Mouse (Mus musculus): Measurements from ENCODE around the gene Gda. TPM values are rescaled to one million over a fixed set of nuclear protein-coding genes. Genes with fewer than 3 reads are reported as not detected.

Gda gene
- total RNA-seq (2015; ENCODE audit: low replicate concordance) (60.9 and 78.0 TPM in 2 replicates), total RNA-seq (2017; ENCODE audit: low replicate concordance) (103 and 106 TPM in 2 replicates)

DNA sequence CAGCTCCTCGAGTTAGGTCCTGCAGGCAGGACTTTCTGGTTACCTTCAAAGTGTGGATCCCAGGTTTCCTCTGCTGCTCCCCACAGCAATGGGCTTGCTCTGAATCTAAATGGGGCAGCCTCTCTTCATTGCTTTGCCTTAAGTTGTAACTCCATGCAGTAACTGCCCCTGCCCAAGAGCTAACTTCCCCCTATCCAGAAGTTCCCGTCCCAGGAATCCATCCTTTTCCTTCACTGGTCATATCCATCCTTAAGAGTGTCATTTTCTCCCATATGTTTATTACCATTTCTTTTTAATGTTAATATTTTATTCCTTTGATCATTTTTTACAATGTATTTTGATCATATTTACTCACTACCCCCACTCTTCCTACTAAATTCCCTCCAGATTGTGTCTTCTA lies at the start of gene Gda:
Gene Gda (minus strand): TSS at position 101 of the 400 bp plus-strand sequence.
- ATAC-seq (replicated peaks; ENCODE audit: low FRiP score, poor library complexity, severe bottlenecking), result no peak

DNA sequence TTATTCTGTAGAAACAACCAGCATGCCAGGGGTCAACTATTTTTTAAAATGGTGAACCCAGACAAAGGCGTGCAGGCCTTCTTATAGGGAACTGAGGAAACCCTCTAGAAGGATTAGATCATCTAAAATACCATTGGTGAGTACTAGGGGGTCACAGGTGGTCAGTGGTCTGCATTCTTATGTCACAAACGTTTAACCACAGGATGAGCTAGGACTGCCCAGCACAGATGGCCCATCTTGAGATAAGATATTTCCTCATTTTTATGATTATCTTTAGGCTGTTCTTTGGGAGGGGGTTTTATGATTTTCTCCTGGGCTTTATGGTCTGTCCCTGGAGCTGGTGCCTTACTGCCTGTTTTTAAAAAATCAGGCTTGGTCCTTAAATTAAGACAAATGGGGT lies 47.0 kb upstream of the Gda start:
- no peak for ATAC-seq (replicated peaks; ENCODE audit: low FRiP score, poor library complexity, severe bottlenecking)

DNA sequence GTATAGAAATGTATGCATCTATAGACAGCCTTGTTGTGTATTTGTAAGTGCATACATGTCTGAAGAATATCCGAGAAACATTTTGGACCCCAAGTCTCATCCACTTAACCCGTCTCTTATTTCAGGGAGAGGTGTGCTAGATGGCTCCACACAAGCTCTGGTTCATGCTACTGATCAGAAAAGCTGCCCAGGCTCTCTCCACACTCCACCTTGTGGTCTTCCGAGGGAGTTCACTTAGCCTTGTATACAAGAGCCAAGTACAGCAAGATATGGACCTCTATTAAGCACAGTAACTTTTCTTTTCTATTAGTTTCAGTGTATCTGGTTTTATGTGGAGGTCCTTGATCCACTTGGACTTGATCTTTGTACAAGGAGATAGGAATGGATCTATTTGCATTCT lies 36.9 kb upstream of the Gda start:
- peak; percentile 96 for ATAC-seq (replicated peaks; ENCODE audit: low FRiP score, poor library complexity, severe bottlenecking)

DNA sequence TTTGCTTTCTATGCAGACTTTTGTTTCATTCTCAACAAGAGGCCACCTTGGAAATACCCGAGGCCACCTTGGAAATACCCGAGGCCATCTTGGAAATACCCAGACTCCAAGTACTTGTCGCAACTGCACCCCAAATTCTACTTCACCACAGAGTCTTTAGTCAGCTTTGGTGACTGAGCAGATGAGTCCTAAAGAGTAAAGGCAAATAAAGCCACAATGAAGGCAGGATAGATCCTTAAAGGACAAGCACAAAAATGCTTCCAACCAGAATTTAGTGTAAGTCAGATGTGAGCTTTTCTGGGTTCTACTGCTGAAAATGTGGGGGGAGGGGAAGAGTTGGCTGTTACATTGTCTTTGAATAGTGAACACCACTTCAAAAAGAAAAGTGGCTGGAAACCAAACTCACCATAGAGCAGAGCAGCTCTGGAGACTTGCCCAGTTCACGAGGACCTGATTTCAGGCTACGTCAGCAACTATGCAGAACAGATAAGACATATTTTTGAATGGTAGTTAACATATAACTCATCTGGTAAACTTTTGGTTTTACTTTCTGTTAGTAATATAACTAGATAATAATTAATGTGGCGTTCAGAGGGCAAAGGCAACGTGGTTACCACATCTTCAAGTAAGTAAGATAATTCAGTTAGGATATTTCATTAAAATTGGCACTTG lies 34.5 kb upstream of the Gda start:
- no peak for ATAC-seq (replicated peaks; ENCODE audit: low FRiP score, poor library complexity, severe bottlenecking)

DNA sequence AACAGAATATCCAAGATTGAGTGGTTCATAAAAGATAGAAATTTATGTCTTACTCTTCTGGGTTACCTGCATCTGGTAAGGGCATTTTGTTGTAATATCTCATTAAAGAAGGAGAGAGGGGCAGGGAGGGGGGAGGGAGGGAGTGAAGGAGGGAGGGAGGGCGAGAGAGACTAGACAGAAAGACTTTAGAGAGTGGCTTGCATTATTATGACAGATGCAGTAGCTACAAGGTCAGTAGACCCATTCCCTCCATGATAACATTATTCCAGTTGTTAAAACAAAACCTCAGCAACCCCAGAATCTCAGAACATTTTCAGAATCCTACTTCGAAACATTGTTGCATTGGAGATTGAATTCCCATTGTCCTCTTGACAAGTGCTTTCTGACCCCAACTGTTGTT lies 33.9 kb upstream of the Gda start:
- no peak for ATAC-seq (replicated peaks; ENCODE audit: low FRiP score, poor library complexity, severe bottlenecking)

DNA sequence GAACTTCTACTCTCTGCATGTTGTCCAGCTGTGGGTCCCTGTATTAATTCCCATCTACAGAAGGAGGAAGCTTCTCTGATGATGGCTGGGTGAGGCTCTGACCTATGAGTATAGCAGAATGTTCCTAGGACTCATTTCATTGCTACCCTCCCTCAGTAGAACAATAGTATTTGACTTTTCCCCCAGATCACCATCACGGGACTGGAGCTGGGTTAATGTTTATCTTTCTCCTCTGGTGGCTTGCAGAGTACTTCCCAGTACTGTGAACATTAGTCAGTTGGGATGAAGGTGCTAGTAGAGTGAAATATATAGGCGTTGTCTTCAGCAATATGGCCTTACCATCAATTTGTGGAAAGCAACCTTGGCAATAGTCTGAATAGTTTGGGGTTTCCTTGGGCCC lies 31.5 kb upstream of the Gda start:
- no peak for ATAC-seq (replicated peaks; ENCODE audit: low FRiP score, poor library complexity, severe bottlenecking)

DNA sequence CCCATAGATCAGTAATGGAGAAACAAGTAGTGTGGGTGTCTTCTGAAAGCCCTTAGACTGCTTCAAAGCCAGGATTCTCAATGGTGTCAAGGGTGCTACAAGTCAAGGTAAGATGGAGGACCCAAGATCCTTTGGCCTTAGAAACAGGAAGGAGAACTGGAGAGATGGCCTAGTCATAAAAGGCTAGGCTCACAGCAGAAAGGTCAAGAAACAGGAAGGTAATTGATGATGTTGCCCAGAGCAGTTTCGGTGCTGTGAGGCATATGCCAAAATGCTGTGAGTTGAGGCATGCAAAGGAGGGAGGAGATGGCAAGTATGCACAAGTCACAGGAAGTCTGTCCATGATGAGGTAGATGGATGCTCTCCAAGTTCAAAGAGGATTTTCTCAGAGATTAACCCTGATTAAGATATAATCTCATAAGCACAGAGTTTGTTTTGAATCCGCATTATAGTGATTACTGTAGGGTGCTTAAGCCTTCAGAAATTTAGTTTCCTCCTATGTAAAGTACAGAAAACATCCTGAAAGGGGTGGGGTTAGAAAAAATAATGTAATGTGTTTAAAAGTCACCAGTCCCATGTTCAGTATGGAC lies 26.2 kb upstream of the Gda start:
- no peak for ATAC-seq (replicated peaks; ENCODE audit: low FRiP score, poor library complexity, severe bottlenecking)

DNA sequence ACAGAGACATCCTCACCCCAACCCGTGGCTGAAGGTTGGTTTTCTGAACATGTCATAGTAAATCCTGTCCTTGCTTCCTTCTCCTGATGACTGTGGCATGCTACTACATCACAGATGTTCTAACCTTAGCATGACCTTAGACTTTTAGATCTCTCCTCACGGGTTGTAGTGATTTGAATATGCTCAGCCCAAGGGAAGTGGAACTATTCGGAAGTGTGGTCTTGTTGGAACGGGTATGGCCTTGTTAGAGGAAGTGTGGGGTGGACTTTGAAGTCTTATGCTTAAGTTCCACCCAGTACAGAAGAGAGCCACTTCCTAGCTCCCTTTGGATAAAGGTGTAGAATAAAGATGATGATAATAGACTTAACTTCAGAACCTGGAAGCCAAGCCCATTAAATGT lies 22.6 kb upstream of the Gda start:
- ATAC-seq (replicated peaks; ENCODE audit: low FRiP score, poor library complexity, severe bottlenecking), result no peak

DNA sequence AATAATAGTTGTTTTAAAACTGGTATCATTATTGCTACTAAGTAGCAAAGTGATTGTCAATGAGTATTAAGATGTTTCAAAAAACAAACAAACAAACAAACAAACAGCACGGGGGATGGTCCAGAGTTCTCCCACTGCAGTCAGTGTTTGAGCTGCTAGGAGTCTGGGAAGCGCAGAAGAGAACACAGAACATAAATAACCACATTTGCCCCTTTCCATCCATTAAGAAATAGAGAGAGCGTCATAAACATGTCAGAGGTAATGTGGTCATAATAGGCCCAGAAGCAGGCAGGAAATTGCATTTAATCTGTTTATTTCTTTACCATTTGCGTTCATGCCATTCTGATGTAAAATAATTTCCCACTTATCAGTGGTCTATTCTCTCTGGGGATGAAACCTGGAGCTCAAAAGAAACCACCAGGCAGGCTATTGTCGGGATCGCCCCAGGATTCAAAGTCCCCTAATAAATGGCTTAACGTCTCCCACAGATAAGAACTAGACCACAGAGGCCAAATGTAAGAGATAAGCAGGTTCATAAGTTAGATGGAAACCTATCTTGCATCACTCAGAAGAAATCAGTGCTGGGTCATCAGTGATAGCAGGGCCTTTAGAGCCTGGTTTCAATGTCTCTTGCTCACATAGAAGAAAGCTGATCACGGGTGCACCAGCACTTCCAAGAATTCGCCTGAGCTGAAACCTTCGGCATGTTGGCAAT lies 20.7 kb upstream of the Gda start:
- ATAC-seq (replicated peaks; ENCODE audit: low FRiP score, poor library complexity, severe bottlenecking), result no peak

DNA sequence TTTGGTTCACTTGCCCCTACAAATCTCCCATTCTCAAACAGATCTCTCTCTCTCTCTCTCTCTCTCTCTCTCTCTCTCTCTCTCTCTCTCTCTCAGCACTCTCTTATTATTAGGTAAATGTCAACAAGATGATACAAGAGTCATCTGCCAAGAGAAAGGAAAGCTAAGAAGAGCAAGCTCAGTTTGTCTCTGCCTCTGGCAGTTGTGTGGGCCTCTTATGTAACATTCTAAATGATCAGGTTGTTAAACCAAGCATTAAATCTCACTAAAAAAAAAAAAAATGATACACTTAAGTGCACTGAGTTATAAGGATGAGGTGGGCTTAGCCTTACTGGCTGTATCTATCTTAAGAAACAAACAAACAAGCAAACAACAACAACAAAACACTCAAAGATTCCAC lies 18.1 kb upstream of the Gda start:
- ATAC-seq (replicated peaks; ENCODE audit: low FRiP score, poor library complexity, severe bottlenecking), result no peak

DNA sequence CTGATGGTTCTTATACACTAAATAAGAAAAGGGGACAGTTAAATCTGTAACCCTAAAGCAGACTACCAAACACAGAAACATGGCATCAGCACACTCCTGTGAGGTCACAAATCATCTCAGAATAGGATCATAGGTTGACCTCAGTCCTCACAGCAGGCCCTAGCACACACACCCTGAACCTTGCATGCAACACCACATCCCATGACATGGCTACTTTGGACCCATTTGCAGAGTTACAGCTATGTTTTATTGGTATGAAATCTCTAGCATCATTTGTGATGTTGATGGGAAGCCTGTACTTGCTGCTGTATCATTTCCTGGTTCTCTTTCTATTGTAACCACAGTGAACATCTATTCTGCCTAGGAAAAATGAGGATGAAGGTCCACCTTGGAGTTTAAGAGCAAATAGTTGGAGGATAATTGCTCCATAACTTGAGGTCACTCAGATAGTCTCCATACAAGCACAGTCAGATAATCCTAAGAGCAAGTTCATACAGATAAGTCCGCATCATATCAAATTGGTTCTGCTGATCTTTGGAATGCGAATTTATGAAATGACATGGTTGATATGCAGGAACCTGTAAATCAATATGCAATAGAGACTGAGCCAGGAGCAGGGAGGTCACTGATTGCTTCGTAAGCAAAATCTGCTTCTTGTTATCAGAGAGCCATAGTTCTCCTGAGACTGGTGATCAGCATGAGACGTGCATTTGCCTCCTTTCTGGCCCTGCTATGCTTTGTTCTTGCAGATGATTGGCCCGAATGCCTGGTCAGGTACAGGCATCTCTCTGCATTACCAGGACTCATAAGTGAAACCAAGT lies 14.1 kb upstream of the Gda start:
- no peak for ATAC-seq (replicated peaks; ENCODE audit: low FRiP score, poor library complexity, severe bottlenecking)

DNA sequence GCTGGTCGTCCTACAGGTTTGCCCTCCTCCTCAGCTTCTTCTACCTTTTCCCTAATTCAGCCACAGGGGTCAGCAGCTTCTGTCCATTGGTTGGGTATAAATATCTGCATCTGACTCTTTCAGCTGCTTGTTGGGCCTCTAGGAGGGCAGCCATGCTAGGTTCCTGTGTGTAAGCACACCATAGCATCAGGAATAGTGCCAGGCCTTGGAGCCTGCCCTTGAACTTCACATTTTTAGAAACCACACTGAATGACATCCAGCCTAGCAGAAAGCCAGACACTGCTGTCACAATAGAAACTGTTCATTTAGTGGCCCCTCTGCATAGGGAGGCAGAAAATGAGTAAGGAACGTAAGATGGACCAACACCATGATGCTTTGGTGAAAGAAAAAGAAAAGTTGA lies 8.9 kb upstream of the Gda start:
- no peak for ATAC-seq (replicated peaks; ENCODE audit: low FRiP score, poor library complexity, severe bottlenecking)

DNA sequence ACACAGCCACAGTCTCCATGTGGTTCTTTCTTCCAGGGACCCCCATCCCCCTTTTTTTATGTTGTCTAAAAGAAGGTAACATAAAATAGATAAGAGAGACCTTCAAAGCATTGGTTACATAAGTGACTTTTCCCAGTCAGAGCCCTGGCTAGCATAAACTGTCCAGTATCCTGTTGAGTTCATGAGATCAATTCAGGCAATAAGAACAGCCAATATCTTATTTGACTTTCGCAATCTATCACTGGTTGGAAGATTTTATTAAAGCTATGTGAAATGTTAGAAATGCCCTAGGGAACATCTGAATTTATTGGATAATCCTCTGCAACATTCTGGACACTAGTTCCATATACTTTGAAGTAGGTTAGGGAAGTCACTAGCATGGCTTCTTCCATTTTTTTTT lies 7.8 kb upstream of the Gda start:
- no peak for ATAC-seq (replicated peaks; ENCODE audit: low FRiP score, poor library complexity, severe bottlenecking)

DNA sequence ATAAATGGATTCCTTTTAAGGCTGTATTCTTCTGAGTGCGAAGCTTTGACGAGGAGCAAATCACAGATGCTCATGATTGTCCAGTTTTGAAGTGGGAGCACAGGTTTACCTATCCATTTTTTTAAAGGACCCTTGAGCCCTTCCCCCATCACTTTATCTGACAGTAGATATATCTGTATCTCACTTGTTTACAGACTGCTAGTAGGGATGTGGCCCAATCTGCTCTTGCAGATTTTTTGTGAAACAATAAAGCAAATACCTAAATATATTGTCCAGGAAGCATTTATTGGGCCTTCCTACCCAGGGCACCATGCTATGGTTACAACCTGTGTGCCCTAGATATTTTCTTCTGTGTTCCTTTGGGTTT lies 6.8 kb upstream of the Gda start:
- no peak for ATAC-seq (replicated peaks; ENCODE audit: low FRiP score, poor library complexity, severe bottlenecking)

DNA sequence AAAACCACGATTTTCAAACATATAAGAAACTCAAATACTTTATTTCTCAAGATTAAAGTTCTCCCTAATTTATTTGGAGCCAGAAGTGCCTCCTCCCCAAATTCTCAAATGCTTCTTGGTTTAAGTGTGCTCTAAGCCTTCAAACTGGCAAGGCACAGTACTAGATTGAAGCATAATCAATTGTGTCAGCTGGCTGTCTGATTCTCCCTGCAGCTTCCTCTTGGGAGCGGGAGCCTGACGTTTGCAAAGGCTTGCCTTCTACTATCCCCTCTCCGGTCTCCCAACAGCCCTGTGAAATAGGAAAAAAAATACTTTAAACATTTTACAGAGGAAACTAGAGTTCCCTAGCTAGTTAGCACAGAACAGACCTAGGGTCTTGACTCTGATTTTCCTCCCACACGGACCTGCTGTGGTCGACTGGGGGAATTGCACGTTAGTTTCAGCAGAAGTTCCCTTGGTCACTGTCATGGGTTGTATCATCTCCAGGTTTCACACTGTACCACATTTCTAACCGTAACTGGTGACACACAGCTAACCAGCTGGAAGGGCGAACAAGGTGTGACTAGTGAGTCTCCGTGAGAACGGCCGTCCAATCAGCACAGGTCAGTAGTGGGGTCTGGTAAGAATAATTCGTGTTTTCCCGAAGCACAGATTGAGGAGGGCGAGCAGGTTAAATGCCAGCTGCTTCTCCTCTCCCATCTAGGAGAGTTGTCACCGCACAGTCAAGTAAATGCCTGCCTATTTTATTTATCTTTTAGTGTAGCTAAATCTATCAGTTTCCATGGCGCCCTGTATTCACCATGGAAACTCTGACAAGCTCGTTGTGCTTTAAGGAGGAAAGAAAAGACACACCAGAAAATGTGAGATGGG lies 6.2 kb upstream of the Gda start:
- ATAC-seq (replicated peaks; ENCODE audit: low FRiP score, poor library complexity, severe bottlenecking), result no peak

DNA sequence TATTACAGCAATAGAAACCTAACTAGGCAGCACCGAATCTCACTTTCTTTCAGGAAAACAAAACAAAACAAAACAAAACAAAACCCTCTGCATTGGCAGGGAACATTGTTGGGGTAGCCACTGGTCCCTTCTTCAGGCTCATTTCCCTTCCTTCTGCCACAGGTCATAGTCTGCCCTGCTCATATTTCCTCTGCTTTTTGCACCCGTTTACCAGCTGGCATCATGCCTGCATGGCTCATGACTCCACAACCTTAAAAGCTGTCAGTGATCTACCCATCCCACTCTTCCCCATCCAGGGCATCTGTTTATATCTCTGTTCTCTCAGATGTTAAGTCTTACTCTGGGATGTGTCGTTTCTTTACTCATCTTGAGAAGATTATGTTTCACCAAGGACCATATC lies 5.3 kb upstream of the Gda start:
- no peak for ATAC-seq (replicated peaks; ENCODE audit: low FRiP score, poor library complexity, severe bottlenecking)

DNA sequence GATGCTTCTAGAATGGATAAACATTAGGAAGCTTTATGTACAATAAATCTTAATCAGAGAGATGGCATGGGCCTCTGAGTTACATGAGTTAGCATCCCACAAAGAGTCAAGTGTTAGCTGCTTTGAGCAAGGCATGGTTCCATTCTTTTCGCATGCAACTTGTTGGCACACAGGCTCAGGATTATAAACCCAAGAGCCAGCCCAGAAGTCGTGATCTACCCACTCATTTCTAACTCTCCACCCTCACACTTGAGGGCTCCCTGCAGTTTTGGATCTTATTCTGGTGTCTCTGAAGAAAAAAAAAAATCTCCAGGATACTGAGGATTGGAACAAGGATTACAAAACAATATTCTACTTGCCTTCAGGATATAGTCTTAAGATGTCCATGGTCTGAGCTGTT lies 4.5 kb upstream of the Gda start:
- ATAC-seq (replicated peaks; ENCODE audit: low FRiP score, poor library complexity, severe bottlenecking), result no peak

DNA sequence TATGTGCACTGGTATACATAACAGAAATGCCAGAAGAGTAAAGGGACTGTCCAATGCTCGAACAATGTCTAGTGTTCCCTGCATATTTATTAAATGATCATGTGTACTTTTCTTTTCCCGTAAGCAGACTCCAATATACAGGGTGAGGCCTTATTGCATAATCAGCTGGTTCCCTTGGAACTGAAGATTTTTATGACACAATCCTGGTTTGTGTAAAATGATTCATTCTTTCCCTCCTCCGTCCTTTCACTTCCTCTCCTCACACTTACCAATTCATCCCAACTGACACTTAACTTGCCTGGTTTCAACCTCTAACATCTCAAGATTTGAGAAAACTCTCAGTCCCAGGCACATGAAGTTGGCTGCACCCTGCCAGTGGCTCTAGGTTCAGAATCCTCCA lies 3.5 kb upstream of the Gda start:
- no peak for ATAC-seq (replicated peaks; ENCODE audit: low FRiP score, poor library complexity, severe bottlenecking)

DNA sequence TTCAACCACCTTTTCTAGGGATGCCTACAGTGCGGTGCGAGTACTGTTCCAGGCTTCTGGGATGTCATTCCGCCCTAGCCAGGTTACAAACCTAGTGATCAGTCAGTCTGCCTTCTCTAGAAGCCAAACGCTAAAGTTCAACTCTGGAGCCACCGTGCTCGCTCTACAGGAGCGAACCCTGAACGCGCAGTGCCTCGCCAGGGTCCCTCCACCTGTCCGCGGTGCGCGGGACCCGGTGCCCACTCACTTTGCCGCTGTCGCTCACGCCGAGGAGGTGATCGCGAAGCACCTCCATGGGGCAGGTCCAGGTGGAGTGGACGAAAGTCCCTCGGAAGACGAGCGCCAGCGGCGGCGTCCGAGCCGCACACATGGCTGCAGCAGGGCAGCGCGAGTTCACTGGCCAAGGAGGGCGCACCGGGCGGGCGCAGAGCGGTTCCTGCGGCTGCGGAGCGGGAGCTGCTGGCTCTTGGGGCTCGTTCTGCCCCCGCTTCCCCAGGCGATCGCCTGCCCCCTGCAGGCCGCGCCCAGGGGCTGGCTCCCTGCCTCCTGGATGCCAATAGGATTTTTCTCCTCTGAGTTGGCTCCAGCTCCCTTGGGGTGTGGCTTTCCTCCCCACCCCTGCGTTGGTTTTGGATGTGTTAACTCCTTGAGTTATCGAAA lies 994 bp downstream of the Gda start:
- ATAC-seq (replicated peaks; ENCODE audit: low FRiP score, poor library complexity, severe bottlenecking), result peak; percentile 98

All from erythroid progenitor cell, adult 5-6 weeks (primary cell).